Comparison of ENCODE assay signal across 8 mouse cellular contexts in the genomic region with DNA sequence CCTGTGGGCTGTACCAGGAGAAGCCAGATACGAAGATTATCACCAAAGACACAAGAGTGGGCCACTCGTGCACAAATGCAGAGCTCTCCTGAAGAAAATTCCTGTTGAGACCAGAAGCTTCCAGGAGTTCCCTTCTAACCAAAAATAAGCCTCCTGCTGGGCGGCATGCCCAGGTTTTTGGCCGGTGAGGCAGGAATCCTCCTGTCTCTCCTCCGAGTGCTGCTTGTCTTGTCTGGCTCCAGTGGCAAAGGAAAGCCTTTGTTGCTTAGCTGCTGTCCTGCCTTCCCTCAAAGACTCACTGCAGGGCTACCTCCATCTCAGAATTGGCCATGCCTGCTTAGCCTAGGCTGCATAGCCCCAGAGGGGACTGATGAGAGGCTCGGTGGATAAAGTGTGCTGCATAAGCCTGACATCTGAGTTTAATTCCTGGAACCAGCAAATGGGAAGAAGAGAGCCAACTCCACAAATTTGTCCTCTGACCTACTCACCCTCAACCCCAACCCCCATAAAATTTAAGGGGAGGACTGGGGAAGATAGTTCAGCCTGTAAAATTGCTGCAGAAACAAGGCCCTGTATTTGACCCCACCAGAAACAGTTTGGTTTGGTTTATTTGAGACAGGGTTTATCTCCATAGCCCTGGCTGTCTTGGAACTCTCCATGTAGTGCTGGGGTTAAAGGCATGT. TPM values are rescaled to one million over a fixed set of nuclear protein-coding genes. Genes with fewer than 3 reads are reported as not detected.
DNase-seq lines count a peak whose midpoint lies in the region; ATAC-seq and TF ChIP-seq lines count a peak whose summit lies in the region.

No protein-coding gene starts in this region.

- no peak for TF ChIP-seq CTCF in heart, postnatal 0 days (IDR thresholded peaks at IDR 0.05; ENCODE audit: low read depth)

- H3K27me3 ChIP-seq in heart, postnatal 0 days (ENCODE audit: control insufficient read depth, insufficient read depth, low read length) = no peaks in the 10 kb centered on the region
- H3K27me3 ChIP-seq in neural tube, embryonic 13.5 days = no peaks in the 10 kb centered on the region

- no peak overlapping the region; the same call in 1 of the 2 replicates for H3K9ac ChIP-seq in heart, postnatal 0 days (replicated peaks; ENCODE audit: low read depth, low read length)
- H3K9ac ChIP-seq in neural tube, embryonic 13.5 days = peak overlapping the region; percentile 55

- peak; percentile 67 to 70 for DNase-seq in left cerebral cortex, adult 18-20 months (ENCODE audit: low spot score in 2 of 2)
- no peak for DNase-seq in left cerebral cortex, adult 11 months (ENCODE audit: low spot score)
- peak; percentile 75 for DNase-seq in cerebellum, adult 9-11 months
- no peak for DNase-seq in heart, postnatal 0 days (ENCODE audit: low spot score)
- DNase-seq in layer of hippocampus, adult 9-11 months = no peak
- DNase-seq in urinary bladder, postnatal 36 days (ENCODE audit: low spot score in 2 of 2) = no peak
- no peak for DNase-seq in yolk sac, embryonic 10.5 days (ENCODE audit: low spot score)

- no peak overlapping the region for H3K4me3 ChIP-seq in heart, postnatal 0 days (ENCODE audit: low read depth, low read length)
- no peak overlapping the region for H3K4me3 ChIP-seq in neural tube, embryonic 13.5 days

- H3K4me2 ChIP-seq in heart, postnatal 0 days (ENCODE audit: low read depth, low read length) = no peak overlapping the region
- no peak overlapping the region for H3K4me2 ChIP-seq in neural tube, embryonic 13.5 days

- peak overlapping the region; percentile 74; the same call in 1 of the 2 replicates for H3K27ac ChIP-seq in heart, postnatal 0 days (ENCODE audit: low read depth)
- peak overlapping the region; percentile 61; the same call in 1 of the 2 replicates for H3K27ac ChIP-seq in neural tube, embryonic 13.5 days (replicated peaks)

- H3K36me3 ChIP-seq in heart, postnatal 0 days (replicated peaks; ENCODE audit: control insufficient read depth, insufficient read depth, low read length) = peaks cover 65% of the 10 kb centered on the region
- H3K36me3 ChIP-seq in neural tube, embryonic 13.5 days = peaks cover 74% of the 10 kb centered on the region

- no peak for TF ChIP-seq EP300 in heart, postnatal 0 days (IDR thresholded peaks at IDR 0.05; ENCODE audit: low read depth)

- no peak for ATAC-seq in heart, postnatal 0 days (ENCODE audit: insufficient read depth, low read depth)
- ATAC-seq in neural tube, embryonic 13.5 days (ENCODE audit: low read depth) = no peak

- H3K4me1 ChIP-seq in heart, postnatal 0 days (ENCODE audit: control insufficient read depth, insufficient read depth) = peaks cover 77% of the 10 kb centered on the region
- peaks cover 73% of the 10 kb centered on the region for H3K4me1 ChIP-seq in neural tube, embryonic 13.5 days (replicated peaks)

- no peaks in the 10 kb centered on the region for H3K9me3 ChIP-seq in heart, postnatal 0 days (replicated peaks; ENCODE audit: control insufficient read depth, low read length)
- no peaks in the 10 kb centered on the region for H3K9me3 ChIP-seq in neural tube, embryonic 13.5 days

- WGBS in heart, postnatal 0 days = 22% methylated on average over 6 of the region's 6 CpGs
- WGBS in neural tube, embryonic 13.5 days = 68% methylated on average over 6 of the region's 6 CpGs

RNA-seq across cellular contexts. Expression of gene Ppp1cc, which starts 7.3 kb away (rescaled TPM):
- total RNA-seq in left cerebral cortex, adult 18-20 months (2021) = 100 to 1,000 TPM; 190 to 202 TPM
- 199 and 295 TPM in 2 replicates for total RNA-seq in heart, postnatal 0 days (2014; rRNA removed; ENCODE audit: low replicate concordance)
- 146 and 157 TPM in 2 replicates for polyA plus RNA-seq in heart, postnatal 0 days (2015; fragmentation: Nextera tagmentation; extraction: Ambion mirVana)
- 209 and 226 TPM in 2 replicates for polyA plus RNA-seq in neural tube, embryonic 13.5 days (2015; fragmentation: Nextera tagmentation; extraction: Ambion mirVana)

RNA-seq across cellular contexts. Expression of gene Ccdc63, which starts 24.8 kb away (rescaled TPM):
- under 1 TPM; 0.82 to 0.84 TPM for total RNA-seq in left cerebral cortex, adult 18-20 months (2021)
- total RNA-seq in heart, postnatal 0 days (2014; rRNA removed; ENCODE audit: low replicate concordance) = not detected in 2 replicates
- 0.26 and 0.27 TPM in 2 replicates for polyA plus RNA-seq in heart, postnatal 0 days (2015; fragmentation: Nextera tagmentation; extraction: Ambion mirVana)
- 0.46 and 0.69 TPM in 2 replicates for polyA plus RNA-seq in neural tube, embryonic 13.5 days (2015; fragmentation: Nextera tagmentation; extraction: Ambion mirVana)

RNA-seq across cellular contexts. Expression of gene Hvcn1, which starts 41.2 kb away (rescaled TPM):
- 1 to 10 TPM; 2.6 to 4.3 TPM for total RNA-seq in left cerebral cortex, adult 18-20 months (2021)
- total RNA-seq in heart, postnatal 0 days (2014; rRNA removed; ENCODE audit: low replicate concordance) = 0.23 and 2.6 TPM in 2 replicates
- 1.2 and 2.1 TPM in 2 replicates for polyA plus RNA-seq in heart, postnatal 0 days (2015; fragmentation: Nextera tagmentation; extraction: Ambion mirVana)
- 2.1 and 2.2 TPM in 2 replicates for polyA plus RNA-seq in neural tube, embryonic 13.5 days (2015; fragmentation: Nextera tagmentation; extraction: Ambion mirVana)

Comparison
In these comparisons a context has a peak if more than half of its experiments do, and no peak if none do; other contexts are left out.
1. DNase-seq: peak in left cerebral cortex, adult 18-20 months (2 of 2) and cerebellum, adult 9-11 months (single experiment); none in left cerebral cortex, adult 11 months (single experiment), heart, postnatal 0 days (single experiment), layer of hippocampus, adult 9-11 months (single experiment), urinary bladder, postnatal 36 days (0 of 2) and yolk sac, embryonic 10.5 days (single experiment).